Mouse (Mus musculus) olfactory bulb, adult 2 months (tissue): ENCODE data around the gene Rpgrip1.

ENCODE experiments used
- CTCF ChIP-seq: fragments of 200-500 bp; IDR thresholded peaks from 2 replicates; pipeline ENCODE4 v1.5.1; 2012; ENCODE audit warnings: low read depth, mild to moderate bottlenecking, low read length, moderate library complexity; ENCODE audit not compliant: insufficient read depth
- POLR2A ChIP-seq: fragments of 200-500 bp; IDR thresholded peaks from 2 replicates; pipeline ENCODE4 v1.6.1; 2012; ENCODE audit warnings: mild to moderate bottlenecking, low read depth, low read length, moderate library complexity; ENCODE audit not compliant: insufficient read depth

DNA sequence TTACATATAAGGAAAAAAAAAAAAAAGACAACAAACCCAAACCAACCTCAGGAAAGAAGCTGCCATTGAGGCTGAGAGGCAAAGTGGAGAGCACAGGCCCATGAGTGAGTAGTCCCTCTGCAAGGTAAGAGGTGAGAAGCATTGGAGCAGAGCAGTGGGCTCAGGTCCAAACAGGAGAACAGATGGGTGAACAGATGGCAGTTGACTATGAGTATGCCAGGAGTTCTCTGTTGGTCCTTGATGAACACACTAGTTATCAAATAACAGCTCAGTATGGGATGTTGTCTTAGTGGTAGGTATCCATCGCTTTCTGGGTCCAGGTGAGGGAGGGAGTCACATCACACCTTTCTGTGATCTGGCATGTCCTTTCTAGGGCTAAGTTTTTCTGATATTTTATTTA is 49.7 kb upstream of the Rpgrip1 start:
- no peak for TF ChIP-seq POLR2A
- TF ChIP-seq CTCF: no peak
